Mouse (Mus musculus) c-Kit-positive CD71-positive TER-119-positive erythroid progenitor cells, embryonic 14.5 days (primary cell): ENCODE data around the gene Tmem132c.

Experiments
- DNase-seq: peaks from one replicate; pipeline ENCODE4 v3.0.0-alpha.2; 2013; ENCODE audit warnings: low spot score

Tmem132c gene

GRCm38 (mm10) chr5:127241136-127241924, at the start of gene Tmem132c:
Tmem132c (plus strand) TSS chr5:127241808.
- DNase-seq: no peak

GRCm38 (mm10) chr5:127191881-127192280, 49.7 kb upstream of the Tmem132c start:
- no peak for DNase-seq

GRCm38 (mm10) chr5:127198850-127199249, 42.8 kb upstream of the Tmem132c start:
- DNase-seq: no peak

GRCm38 (mm10) chr5:127204881-127205280, 36.7 kb upstream of the Tmem132c start:
- DNase-seq: no peak

- DNase-seq: no peak
Observed at GRCm38 (mm10) chr5:127216389-127216788, 25.2 kb upstream of the Tmem132c start.

GRCm38 (mm10) chr5:127217725-127218124, 23.9 kb upstream of the Tmem132c start:
- no peak for DNase-seq

- DNase-seq: no peak
Observed at GRCm38 (mm10) chr5:127227929-127228595, 13.5 kb upstream of the Tmem132c start.

- no peak for DNase-seq
Observed at GRCm38 (mm10) chr5:127234715-127235114, 6.9 kb upstream of the Tmem132c start.

- DNase-seq: no peak
Observed at GRCm38 (mm10) chr5:127235203-127235602, 6.4 kb upstream of the Tmem132c start.

GRCm38 (mm10) chr5:127239706-127240105, 1.9 kb upstream of the Tmem132c start:
- DNase-seq: no peak

GRCm38 (mm10) chr5:127240646-127241045, 962 bp upstream of the Tmem132c start:
- no peak for DNase-seq

GRCm38 (mm10) chr5:127241925-127242762, 536 bp downstream of the Tmem132c start:
- no peak for DNase-seq

GRCm38 (mm10) chr5:127242763-127243160, 1.2 kb downstream of the Tmem132c start:
- no peak for DNase-seq

GRCm38 (mm10) chr5:127243209-127243608, 1.6 kb downstream of the Tmem132c start:
- no peak for DNase-seq

- no peak for DNase-seq
Observed at GRCm38 (mm10) chr5:127243611-127244010, 2.0 kb downstream of the Tmem132c start.

- no peak for DNase-seq
Observed at GRCm38 (mm10) chr5:127253263-127253662, 11.7 kb downstream of the Tmem132c start.

- DNase-seq: no peak
Observed at GRCm38 (mm10) chr5:127256947-127257610, 15.5 kb downstream of the Tmem132c start.

- no peak for DNase-seq
Observed at GRCm38 (mm10) chr5:127262136-127262535, 20.5 kb downstream of the Tmem132c start.

- DNase-seq: no peak
Observed at GRCm38 (mm10) chr5:127271145-127271544, 29.5 kb downstream of the Tmem132c start.

- DNase-seq: no peak
Observed at GRCm38 (mm10) chr5:127279462-127279861, 37.9 kb downstream of the Tmem132c start.

- DNase-seq: no peak
Observed at GRCm38 (mm10) chr5:127281186-127281585, 39.6 kb downstream of the Tmem132c start.

GRCm38 (mm10) chr5:127282539-127283123, 41.0 kb downstream of the Tmem132c start:
- no peak for DNase-seq
